Mouse (Mus musculus): Measurements from ENCODE around the gene Chst14.

Chst14 gene

DNA sequence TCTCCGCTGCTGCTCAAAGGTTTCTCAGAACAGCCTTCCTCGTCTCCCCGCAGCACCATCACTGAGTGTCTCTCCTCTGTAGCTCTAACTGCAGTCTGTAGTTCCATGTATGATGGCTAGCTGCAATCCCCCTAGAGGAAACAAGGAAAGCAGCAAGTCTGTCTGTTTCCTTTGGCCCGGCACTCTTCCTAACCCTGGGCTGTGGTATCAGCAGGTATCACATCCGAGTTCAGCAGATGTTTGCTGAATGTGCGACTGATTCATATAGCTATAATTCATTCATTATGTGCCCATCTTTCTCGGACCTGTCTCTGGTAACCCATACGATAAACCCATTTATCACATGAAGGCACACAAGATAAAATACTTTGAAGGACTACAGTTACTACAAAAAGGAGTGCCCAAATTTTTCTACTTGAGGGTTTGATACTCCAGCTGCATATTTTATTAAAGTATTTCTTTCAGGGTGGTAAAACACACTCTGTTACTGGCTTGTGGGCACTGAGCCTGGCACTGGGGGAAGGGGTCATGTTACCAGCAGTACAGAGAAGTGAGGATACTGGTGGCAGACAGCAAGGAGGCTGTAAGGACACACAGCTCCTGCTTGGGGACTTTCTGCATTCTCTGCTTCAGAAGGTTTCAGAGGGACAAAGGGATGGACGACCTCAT, 36.8 kb downstream of the Chst14 start:
- no peak for DNase-seq (ENCODE audit: low spot score in 2 of 2)

DNA sequence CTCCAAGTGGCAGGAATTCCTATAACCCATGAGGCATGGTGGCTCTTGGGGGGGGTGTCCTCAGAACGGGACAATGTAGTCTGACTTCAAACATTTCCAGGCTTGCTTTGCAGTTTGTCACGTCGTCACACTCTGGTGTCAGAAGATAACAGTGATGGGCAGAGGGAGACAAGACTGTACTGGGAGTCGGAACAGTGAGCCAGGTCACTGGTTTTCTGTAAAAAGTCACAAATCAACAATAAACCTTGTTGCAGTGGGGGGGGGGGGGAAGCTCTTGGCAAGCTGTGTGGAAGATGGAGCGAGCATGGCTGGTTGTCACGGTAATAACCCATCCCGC, 37.3 kb downstream of the Chst14 start:
- no peak for DNase-seq (ENCODE audit: low spot score in 2 of 2)

DNA sequence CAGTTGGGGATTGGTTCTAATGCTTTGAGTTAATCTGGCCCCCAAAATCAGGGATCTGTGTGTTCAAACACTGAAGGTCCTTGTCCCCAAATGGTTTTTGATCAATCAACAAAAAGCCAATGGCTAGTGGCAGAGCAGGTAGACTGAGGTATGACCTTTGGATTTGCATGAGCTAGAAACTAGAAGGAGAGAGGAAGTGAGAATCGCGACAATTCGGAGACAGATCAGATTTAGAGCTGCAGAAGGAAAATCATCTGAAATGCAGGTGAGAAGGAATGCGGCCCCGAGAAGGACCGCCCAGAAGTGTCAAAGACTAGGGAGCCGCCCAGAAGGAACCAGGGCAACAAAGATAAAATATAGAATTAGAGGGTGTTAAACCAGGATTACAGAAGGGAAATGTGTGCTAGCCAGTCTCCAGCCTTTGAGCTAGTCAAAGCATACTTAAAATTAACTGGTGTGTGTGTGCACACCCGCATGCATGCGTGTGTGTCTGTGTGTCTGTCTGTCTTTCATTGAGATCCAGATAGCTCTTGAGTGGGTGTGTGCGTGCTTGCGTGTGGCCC, 43.4 kb downstream of the Chst14 start:
- no peak for DNase-seq (ENCODE audit: low spot score in 2 of 2)

DNA sequence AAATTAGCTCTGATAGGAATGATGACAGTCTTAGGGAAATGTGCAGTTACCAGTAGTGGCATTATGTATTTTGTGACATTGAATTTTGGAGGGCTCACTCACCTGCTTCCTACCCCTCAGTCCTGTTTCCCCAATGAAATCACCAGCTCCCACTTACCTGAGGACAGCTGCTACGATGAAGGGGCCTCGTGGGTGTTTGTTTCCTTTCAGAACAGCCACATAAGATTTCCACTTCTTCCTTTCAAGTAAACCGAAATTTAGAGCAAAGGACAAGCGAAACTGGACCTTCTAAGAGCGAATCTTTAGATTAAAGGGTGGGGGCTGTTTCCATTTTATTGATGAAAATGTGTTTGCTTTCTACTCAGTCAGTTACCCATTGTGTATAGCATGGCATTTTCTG, 45.8 kb downstream of the Chst14 start:
- no peak for DNase-seq (ENCODE audit: low spot score in 2 of 2)

DNA sequence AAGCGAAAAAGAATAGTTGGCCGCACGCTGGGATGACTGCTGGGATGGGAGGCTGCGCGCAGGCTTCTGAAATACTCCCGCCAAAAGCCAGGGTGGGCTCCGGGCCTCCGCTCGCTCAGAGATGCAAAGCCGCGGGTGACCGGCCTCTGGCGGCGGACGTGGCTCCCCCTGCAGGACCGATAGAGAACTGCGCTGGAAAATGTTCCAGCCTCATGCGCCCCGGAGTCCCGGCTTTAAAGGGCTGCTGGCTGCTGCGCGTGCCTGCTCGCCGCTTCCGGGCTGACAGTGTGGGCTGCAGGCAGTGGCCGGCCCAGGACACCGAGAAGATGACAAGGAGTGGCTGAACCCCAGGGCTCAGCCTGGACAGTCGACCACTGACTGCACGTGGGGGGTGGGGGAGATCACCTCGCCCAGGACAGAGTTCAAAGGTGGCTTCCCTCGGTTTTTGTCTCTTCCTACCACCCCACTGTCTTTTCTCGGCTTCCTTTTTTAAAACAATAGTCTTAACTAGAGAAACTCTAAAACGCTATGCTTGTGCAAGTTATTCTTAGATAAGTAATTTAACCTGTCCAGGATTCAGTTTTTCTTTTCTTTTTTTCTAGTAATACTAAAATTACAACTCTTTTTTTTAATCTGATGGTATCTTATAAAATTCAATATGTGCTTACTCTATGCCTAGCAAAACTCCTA, 46.5 kb downstream of the Chst14 start:
- DNase-seq (ENCODE audit: low spot score in 2 of 2) = peak; percentile 77 to 81

DNA sequence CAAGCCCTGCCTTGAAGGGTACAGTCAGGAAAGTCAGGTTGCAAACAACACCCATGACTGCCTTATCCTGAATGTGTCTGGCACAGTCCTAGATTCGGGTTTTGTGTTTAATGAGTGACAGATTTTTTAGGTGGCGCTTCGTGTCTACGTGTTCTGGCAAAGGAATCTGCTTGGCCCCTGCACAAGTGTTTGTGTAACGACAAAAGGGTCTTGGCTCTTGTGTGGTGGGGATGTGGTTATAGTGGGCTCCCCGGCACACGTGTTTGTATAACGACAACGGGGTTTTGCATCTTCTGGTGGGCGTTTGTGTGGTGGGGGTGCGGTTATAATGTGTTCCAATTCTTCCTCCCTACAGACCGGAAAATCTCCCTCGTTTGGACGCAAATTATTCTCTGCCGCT, 49.6 kb downstream of the Chst14 start:
- no peak for DNase-seq (ENCODE audit: low spot score in 2 of 2)

DNA sequence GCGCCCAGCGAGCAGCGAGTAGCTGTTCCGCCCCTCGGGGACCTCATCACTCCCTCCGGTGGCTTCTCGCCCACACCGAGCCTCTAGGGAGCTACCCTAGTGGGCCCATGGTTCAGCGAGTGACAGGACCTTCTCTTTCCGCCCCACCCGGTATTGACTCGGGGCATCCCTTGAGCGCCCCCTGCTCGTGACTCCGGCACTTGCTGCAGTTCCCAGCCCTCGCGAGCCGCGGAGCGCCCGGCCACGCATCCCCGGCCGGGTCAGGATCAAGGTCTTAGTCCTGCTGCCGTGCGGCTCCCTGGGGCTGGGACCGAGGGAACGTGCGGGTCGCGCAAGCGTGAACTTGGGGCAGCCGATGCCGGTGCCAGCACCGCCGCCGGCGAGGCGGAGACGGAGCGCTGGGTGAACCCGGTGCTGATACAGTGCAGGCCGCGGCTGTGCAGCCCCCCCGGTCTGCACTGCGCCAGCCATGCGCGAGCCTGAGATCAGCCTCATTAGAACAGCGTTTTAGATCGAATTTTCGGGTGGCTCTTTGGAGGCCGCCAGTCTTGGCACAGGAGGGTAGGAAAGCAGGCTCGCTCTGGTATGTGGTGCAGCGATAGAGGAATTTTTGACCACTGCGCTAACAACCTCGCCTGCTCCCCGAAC, 50.1 kb downstream of the Chst14 start:
- peak; percentile 95 for DNase-seq (ENCODE audit: low spot score in 2 of 2)

DNA sequence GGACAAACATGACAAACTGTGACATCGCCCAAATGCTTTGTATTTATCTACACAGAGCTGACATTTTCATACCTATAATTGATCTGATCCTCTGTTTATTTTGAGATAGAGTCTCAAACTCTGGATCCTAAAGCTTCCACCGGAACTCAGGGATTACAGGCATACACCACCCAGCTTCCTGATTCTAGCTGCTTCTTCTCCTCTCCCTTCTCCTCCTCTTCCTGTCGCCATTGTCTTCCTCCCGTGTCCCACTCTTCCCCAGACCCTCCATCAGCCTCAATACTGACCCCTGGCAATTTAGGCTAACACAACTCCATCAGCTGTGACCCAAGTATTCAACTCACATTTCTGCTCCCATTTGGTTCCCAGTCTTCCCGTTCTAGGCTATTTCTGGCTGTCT, 50.6 kb downstream of the Chst14 start:
- no peak for DNase-seq (ENCODE audit: low spot score in 2 of 2)

DNA sequence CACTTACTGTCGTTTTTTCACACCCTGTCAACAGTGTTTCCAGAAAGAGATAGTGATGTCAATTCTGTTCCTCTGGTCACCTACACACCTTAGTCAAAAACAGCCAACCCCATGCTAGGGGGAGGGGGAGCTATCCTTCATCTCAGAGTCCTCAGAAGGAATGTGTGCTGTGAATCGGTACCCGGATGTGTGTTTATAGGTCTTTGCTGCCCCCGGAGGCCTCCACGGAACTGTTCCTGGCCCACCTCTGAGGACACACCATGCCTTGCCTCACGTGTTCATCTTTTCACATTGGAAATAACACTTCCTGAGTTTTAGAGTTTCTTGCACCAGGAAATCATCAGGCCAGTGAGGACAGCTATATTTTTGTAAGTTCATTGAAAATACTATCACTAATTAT, 51.8 kb downstream of the Chst14 start:
- DNase-seq (ENCODE audit: low spot score in 2 of 2) = no peak

All from spleen, postnatal 36 days (tissue).